Mouse (Mus musculus): ENCODE data around the gene Tln1. TPM values are rescaled to one million over a fixed set of nuclear protein-coding genes. Genes with fewer than 3 reads are reported as not detected.

The Tln1 gene
- polyA plus RNA-seq, 1 experiment from 2014 or later: 84.9 TPM

DNA sequence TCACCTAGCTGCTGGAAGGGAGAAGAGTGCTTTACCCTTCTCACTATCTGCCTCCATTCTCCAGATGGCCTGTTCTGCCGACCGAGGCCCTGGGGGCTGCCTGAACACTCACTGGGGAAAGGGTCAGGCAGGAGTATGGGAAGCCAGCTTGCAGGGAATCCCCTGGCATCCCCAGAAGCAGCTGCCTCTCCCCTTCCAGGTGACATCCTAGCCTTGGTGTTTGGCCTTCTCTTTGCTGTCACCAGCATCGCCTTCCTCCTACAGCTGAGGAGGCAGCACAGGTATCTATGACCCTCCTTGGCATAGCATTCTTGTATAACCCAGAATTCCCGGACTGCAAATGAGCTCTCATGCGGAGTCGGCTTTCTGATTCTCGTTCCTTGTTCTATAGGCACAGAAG lies 49.8 kb downstream of the Tln1 start:
- H3K27ac ChIP-seq (ENCODE audit: low read depth): no peak overlapping the region
- no peaks in the 10 kb centered on the region for H3K4me1 ChIP-seq (ENCODE audit: insufficient read depth)
- no peak for TF ChIP-seq CTCF (IDR thresholded peaks at IDR 0.05; ENCODE audit: low read depth)
- H3K4me3 ChIP-seq (ENCODE audit: low read depth, low read length): no peak overlapping the region
- H3K9ac ChIP-seq: no peak overlapping the region
- DNase-seq (no peak), ATAC-seq (ENCODE audit: insufficient read depth) (no peak)
- H3K36me3 ChIP-seq (ENCODE audit: insufficient read depth): peaks cover 12% of the 10 kb centered on the region
- no peaks in the 10 kb centered on the region for H3K27me3 ChIP-seq (ENCODE audit: insufficient read depth, low read length)
- H3K4me2 ChIP-seq: no peak overlapping the region
- H3K9me3 ChIP-seq (ENCODE audit: low read depth, low read length): no peaks in the 10 kb centered on the region
- WGBS: 59% methylated on average over 7 of the region's 7 CpGs

DNA sequence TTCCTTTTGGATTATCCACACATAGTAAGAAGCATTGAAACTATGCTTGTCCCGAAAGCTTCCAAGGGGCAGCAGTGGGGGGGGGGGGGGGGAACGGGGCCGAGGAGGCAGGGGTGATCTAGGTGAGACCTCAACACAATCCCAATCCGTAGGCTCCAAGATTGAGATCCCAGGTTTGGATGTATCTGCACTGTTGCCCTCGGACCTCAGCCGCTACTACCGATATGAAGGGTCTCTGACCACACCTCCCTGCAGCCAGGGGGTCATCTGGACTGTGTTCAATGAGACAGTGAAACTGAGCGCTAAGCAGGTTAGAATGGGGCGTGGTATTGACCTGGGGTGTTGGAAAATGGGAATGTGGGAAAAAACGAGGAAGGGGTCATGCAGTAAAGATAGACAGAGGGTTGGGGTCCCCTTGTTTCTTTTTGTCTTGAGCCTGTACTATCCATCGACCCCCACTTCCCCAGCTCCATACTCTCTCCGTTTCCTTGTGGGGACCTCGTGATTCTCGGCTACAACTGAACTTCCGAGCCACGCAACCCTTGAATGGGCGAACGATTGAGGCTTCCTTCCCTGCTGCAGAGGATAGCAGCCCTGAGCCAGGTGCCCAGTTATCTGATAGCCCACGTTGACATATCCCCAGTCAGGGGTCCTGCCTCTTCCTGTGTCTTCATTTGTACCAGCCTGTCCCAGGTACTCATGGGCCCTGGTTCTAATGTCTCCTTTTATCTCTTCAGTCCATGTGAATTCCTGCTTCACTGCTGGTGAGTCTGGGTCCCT lies 50.6 kb downstream of the Tln1 start:
- no peak for TF ChIP-seq CTCF (IDR thresholded peaks at IDR 0.05; ENCODE audit: low read depth)
- no peak overlapping the region for H3K4me2 ChIP-seq
- DNase-seq (no peak), ATAC-seq (ENCODE audit: insufficient read depth) (no peak)
- WGBS: 68% methylated on average over 19 of the region's 19 CpGs
- H3K27me3 ChIP-seq (ENCODE audit: insufficient read depth, low read length): no peaks in the 10 kb centered on the region
- H3K4me1 ChIP-seq (ENCODE audit: insufficient read depth): no peaks in the 10 kb centered on the region
- no peak overlapping the region for H3K9ac ChIP-seq
- H3K36me3 ChIP-seq (ENCODE audit: insufficient read depth): peaks cover 6% of the 10 kb centered on the region
- H3K9me3 ChIP-seq (ENCODE audit: low read depth, low read length): no peaks in the 10 kb centered on the region
- H3K4me3 ChIP-seq (ENCODE audit: low read depth, low read length): no peak overlapping the region
- H3K27ac ChIP-seq (ENCODE audit: low read depth): no peak overlapping the region

DNA sequence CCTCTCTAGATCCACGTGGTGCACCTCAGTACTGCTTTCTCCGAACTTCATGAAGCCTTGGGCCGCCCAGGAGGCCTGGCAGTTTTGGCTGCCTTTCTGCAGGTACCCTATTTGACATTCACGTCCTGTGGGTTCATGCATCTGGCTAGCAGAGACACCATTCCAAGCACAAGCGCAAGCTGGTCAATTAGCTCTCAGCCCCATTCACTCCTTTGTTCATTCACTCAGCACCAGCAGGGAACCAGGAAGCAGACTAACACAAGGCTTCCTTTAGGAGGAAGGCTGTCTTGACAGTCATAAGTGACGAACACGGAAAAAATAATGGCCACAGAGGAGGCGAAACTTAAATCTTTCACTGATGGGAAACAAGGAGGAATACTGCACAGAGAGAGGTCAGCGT lies 53.4 kb downstream of the Tln1 start:
- no peaks in the 10 kb centered on the region for H3K36me3 ChIP-seq (ENCODE audit: insufficient read depth)
- H3K27ac ChIP-seq (ENCODE audit: low read depth): no peak overlapping the region
- H3K4me3 ChIP-seq (ENCODE audit: low read depth, low read length): peak overlapping the region; percentile 45

DNA sequence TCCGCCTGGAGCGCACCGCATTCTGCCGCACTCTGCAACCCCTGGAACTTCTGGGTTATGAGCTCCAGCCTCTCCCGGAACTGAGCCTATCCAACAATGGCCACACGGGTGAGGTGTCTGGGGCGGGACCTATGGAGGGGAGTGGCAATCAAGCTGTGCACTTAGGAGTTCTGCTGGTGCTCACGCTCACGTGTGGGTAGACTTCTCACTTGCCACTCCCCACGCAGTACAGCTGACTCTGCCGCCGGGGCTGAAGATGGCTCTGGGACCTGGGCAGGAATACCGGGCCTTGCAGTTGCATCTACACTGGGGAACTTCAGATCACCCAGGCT lies 53.9 kb downstream of the Tln1 start:
- Histone ChIP-seq H3K9me3 (ENCODE audit: low read depth, low read length) (no peaks in the 10 kb centered on the region), H3K9ac (peak overlapping the region; percentile 55), H3K4me3 (ENCODE audit: low read depth, low read length) (peak overlapping the region; percentile 45), H3K36me3 (ENCODE audit: insufficient read depth) (no peaks in the 10 kb centered on the region), H3K4me1 (ENCODE audit: insufficient read depth) (no peaks in the 10 kb centered on the region), H3K27ac (ENCODE audit: low read depth) (no peak overlapping the region), H3K27me3 (ENCODE audit: insufficient read depth, low read length) (no peaks in the 10 kb centered on the region), H3K4me2 (peak overlapping the region; percentile 76)
- ATAC-seq (ENCODE audit: insufficient read depth) (peak; percentile 72), DNase-seq (peak; percentile 71)
- peak; percentile 32 for TF ChIP-seq CTCF (IDR thresholded peaks at IDR 0.05; ENCODE audit: low read depth)
- 3% methylated on average over 13 of the region's 13 CpGs for WGBS

More for the DNA sequence above, 53.4 kb downstream of the Tln1 start:
- peak; percentile 24 for DNase-seq
- no peak for TF ChIP-seq CTCF (IDR thresholded peaks at IDR 0.05; ENCODE audit: low read depth)
- Histone ChIP-seq H3K9ac (no peak overlapping the region), H3K4me1 (ENCODE audit: insufficient read depth) (no peaks in the 10 kb centered on the region), H3K4me2 (peak overlapping the region; percentile 76), H3K27me3 (ENCODE audit: insufficient read depth, low read length) (no peaks in the 10 kb centered on the region), H3K9me3 (ENCODE audit: low read depth, low read length) (no peaks in the 10 kb centered on the region)
- WGBS: 40% methylated on average over 9 of the region's 9 CpGs
- no peak for ATAC-seq (ENCODE audit: insufficient read depth)

DNA sequence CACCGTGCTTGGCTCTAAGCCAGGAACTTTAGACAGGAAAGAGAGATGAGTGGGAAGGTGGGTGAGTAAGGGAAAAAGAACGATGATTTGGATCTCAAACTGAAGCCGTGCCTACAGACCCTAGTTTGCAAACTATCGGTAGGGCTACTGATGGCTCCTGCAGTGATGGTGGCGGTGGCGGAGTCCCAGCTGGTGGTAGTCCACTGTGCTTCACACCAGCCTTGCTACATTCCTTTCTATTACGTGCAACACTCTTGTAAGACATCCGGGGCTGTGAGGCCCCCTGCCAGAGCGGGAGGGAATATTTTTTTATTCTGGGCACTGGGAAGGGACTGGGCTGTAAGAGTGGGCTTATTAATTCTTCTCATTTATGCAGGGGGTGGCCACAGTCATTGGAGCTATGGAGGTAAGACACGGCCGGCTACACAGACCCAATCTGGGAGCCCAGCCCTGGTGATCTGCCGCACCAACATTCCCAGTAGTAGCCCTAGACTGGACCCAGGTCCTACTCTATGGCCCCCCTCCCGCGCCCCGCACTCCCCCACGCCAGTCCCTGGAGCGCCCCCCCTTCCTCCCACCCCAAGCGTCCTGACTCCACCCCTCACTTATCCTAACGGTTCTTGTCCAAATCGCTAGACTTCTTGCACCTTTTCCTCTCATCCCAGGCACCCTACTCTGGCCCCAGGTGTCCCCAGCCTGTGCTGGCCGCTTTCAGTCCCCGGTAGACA lies 54.4 kb downstream of the Tln1 start:
- H3K36me3 ChIP-seq (ENCODE audit: insufficient read depth): no peaks in the 10 kb centered on the region
- no peaks in the 10 kb centered on the region for H3K27me3 ChIP-seq (ENCODE audit: insufficient read depth, low read length)
- peak; percentile 72 for DNase-seq
- 5% methylated on average over 22 of the region's 22 CpGs for WGBS
- H3K4me1 ChIP-seq (ENCODE audit: insufficient read depth): no peaks in the 10 kb centered on the region
- H3K9ac ChIP-seq: peak overlapping the region; percentile 55
- peak overlapping the region; percentile 76 for H3K4me2 ChIP-seq
- H3K4me3 ChIP-seq (ENCODE audit: low read depth, low read length): peak overlapping the region; percentile 45
- no peak for TF ChIP-seq CTCF (IDR thresholded peaks at IDR 0.05; ENCODE audit: low read depth)
- no peaks in the 10 kb centered on the region for H3K9me3 ChIP-seq (ENCODE audit: low read depth, low read length)
- H3K27ac ChIP-seq (ENCODE audit: low read depth): no peak overlapping the region
- peak; percentile 71 for ATAC-seq (ENCODE audit: insufficient read depth)

DNA sequence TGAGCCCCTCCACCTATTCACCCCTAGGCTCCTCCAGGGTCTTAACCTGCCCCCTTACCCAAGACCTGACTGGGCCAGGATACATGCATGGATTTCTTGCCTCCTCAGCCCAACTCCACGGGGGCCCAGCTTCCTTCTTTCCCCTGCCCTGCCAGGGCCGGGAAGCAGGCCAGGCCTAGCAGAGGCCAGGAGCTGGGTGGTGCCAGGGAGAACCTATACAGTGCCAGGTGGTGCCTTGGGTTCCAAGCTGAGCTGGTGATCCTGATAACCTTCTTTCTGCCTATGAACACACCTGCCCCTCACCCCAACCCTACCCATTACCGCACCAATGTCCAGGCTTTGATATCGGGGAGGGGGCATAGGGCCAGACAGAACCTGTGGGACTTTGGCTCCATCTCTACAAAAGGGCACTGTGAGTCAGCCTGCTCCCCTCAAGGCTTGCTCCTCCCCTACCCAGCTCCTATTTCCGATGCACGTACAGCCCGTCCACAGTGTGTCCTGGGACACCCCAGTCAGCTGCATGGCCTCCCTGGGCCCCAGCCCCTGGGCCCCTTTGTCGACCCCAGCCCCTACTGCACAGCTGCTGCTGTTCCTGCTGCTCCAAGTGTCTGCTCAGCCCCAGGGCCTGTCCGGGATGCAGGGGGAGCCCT lies 55.8 kb downstream of the Tln1 start, which contains the start of gene Car9:
Gene Car9 (plus strand): TSS at position 431 of the 650 bp plus-strand sequence.
- TF ChIP-seq CTCF (IDR thresholded peaks at IDR 0.05; ENCODE audit: low read depth): no peak
- Histone ChIP-seq H3K27ac (ENCODE audit: low read depth) (no peak within 1 kb of the TSS), H3K9ac (no peak within 1 kb of the TSS), H3K36me3 (ENCODE audit: insufficient read depth) (no peaks in the 10 kb centered on the region), H3K4me3 (ENCODE audit: low read depth, low read length) (peak within 1 kb of the TSS; percentile 45; the same call in 1 of the 2 replicates), H3K27me3 (ENCODE audit: insufficient read depth, low read length) (no peaks in the 10 kb centered on the region), H3K4me1 (ENCODE audit: insufficient read depth) (no peaks in the 10 kb centered on the region), H3K9me3 (ENCODE audit: low read depth, low read length) (no peaks in the 10 kb centered on the region), H3K4me2 (peak within 1 kb of the TSS; percentile 76)
- DNase-seq (no peak), ATAC-seq (ENCODE audit: insufficient read depth) (no peak)
- WGBS: 48% methylated on average over 9 of the region's 9 CpGs

DNA sequence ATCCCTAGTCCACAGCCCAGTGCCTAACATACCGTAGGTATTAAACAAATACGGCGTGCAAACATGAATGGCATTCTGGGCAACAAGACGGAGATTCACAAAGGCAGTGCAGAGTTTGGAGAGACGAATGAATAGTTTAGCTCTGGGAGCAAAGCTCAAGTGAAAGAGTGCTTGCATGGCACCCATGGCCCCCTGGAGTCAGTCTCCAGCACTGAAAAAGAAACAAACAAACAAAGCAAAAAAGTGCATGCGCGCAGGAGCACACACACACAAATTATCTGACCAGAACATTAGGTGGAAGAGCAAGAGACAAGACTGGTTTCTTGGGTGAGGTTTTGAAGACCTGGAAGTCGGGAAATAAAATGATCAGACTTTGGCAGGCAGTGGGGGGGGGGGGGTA lies 56.4 kb downstream of the Tln1 start:
- Histone ChIP-seq H3K27me3 (ENCODE audit: insufficient read depth, low read length) (no peaks in the 10 kb centered on the region), H3K4me1 (ENCODE audit: insufficient read depth) (no peaks in the 10 kb centered on the region), H3K9ac (no peak overlapping the region), H3K9me3 (ENCODE audit: low read depth, low read length) (no peaks in the 10 kb centered on the region), H3K36me3 (ENCODE audit: insufficient read depth) (no peaks in the 10 kb centered on the region), H3K4me2 (no peak overlapping the region), H3K27ac (ENCODE audit: low read depth) (no peak overlapping the region), H3K4me3 (ENCODE audit: low read depth, low read length) (no peak overlapping the region)
- 65% methylated on average over 8 of the region's 8 CpGs for WGBS
- DNase-seq (no peak), ATAC-seq (ENCODE audit: insufficient read depth) (no peak)
- TF ChIP-seq CTCF (IDR thresholded peaks at IDR 0.05; ENCODE audit: low read depth): no peak
